Mouse (Mus musculus) lung, postnatal 0 days (tissue): ENCODE data around the gene Chpf2.

Experiments
- CTCF ChIP-seq: IDR thresholded peaks from 2 replicates; pipeline ENCODE4 v1.5.1; 2016; ENCODE audit warnings: antibody characterized with exemption, mild to moderate bottlenecking
- EP300 ChIP-seq: IDR thresholded peaks from 2 replicates; pipeline ENCODE4 v1.6.1; 2016; ENCODE audit warnings: antibody characterized with exemption, mild to moderate bottlenecking, control low read depth

DNA sequence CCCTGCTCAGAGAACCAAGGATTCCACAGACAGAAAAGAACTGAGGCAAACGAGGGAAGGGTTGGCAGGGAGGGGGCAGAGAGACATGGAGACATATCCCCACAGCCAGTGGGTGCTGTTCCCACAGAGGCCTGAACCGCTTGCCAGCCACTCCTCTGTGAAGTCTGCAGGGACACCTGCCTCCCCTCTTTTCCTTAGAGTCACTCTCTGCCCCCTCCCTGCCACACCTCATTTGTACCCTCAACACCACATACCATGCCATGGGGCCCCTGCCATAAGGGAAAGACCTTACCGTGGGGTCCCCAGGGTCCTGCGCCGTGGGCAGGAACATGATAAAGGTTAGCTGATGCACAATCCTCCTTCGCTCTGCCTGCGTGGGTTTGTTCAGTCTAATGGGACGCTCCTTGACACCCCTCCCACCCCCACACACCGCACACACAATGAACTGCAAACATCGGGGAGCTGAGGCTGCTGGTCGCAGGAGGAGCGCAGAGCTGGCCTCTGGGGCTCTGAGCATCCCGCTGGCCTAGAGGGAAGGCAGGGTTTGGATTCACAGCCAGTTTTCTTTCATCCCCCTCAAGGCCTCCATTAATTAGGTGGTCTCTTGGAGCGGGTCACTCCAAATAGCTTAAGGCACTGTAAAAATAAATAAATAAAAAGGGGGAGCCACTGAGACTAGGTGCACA, 19.6 kb downstream of the Chpf2 start:
- TF ChIP-seq CTCF (no peak), EP300 (no peak)
